Mouse (Mus musculus) megakaryocyte, embryonic 14.5 days (primary cell): ENCODE data around the gene Minpp1.

Source experiments
- FLI1 ChIP-seq: IDR thresholded peaks from 2 replicates; pipeline ENCODE4 v1.6.1; 2012; ENCODE audit warnings: low read length, inconsistent platforms, mixed read lengths
- GATA1 ChIP-seq: IDR thresholded peaks from 3 replicates; pipeline ENCODE4 v1.6.1; 2012; ENCODE audit warnings: mixed read lengths, low read length, inconsistent platforms, borderline replicate concordance

- TF ChIP-seq GATA1 (no peak), FLI1 (no peak)
These were observed 5.3 kb upstream of the Minpp1 start for GRCm38 (mm10) chr19:32480255-32480654.
